9 mouse cellular contexts compared by ENCODE assay signal in the genomic region with DNA sequence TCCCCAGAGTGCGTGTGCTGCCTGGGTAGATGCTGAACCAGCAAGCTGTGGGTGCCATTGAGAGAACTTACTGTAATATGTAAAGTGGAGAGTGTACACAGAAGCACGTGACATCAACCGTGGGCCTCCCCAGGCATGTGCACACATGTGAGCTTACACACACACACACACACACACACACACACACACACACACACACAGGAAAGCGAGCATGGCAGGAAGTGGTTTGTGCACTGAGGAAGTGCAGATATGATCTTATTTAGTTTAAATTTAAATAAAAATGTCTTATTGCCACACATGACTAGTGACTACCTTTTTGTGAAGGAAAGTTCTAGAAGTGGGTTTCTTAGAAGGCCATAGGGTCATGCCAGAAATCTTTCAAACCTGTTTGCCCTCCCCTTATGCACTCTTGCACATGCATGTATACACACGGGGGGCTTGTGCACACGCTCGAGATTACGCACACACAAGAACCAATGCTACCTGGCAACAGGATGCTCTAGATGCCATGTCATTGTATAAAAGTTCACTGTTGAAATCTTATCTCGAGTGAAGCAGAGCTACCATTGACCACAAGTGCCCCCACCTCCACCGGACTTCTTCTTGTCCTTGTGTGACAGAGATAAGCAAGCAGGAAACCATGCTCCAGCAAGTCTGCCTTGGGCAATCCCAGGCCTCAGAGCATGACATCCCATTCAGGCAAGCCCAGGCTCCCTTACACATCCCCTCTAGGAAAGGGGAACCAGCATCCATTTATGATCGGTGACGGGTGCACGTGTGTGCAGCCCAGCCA. TPM values are rescaled to one million over a fixed set of nuclear protein-coding genes. Genes with fewer than 3 reads are reported as not detected.
DNase-seq lines count a peak whose midpoint lies in the region; ATAC-seq and TF ChIP-seq lines count a peak whose summit lies in the region.
"Had no signal": no experiment of that assay in that cellular context is flagged by ENCODE, and none has a peak within 500 bp of the region (broad histone marks: within the 10 kb centered on the region; RNA-seq: fewer than 3 reads in every experiment).

No protein-coding gene starts in this region.

- peak; percentile 67; the same call in 1 of the 2 replicates for TF ChIP-seq EP300 in heart, adult 2 months (IDR thresholded peaks at IDR 0.05; ENCODE audit: insufficient read depth, low read depth, low read length)

- 43% methylated on average over 13 of the region's 13 CpGs for WGBS in heart, adult 2 months

- H3K4me3 ChIP-seq in heart, adult 2 months = no peak overlapping the region

- no peak overlapping the region for H3K9ac ChIP-seq in heart, adult 2 months (ENCODE audit: low read depth, low read length)

- no peak for TF ChIP-seq POLR2A in heart, adult 2 months (IDR thresholded peaks at IDR 0.05; ENCODE audit: insufficient read depth, low read depth, low read length)

- peak in 1 of 2 experiments; percentile 34 for DNase-seq in heart, adult 2 months
- no peak for DNase-seq in heart, postnatal 14 days
- no peak for DNase-seq in cerebellum, adult 11-12 months
- no peak for DNase-seq in cerebellum, postnatal 36 days
- DNase-seq in retina, embryonic 14.5 days (ENCODE audit: low spot score) = no peak
- DNase-seq: embryo, embryonic 11 days had no signal

- intact Hi-C loops in heart, adult 2 months (cut with DNase I) = no loop called here
- intact Hi-C loops in heart, postnatal 14 days (cut with DNase I) = no loop called here

- TF ChIP-seq CTCF in heart, adult 2 months (IDR thresholded peaks at IDR 0.05) = no peak

- no peak overlapping the region; the same call in 1 of the 2 replicates for H3K27ac ChIP-seq in heart, adult 2 months

- H3K36me3 ChIP-seq in heart, adult 2 months (ENCODE audit: control insufficient read depth, insufficient read depth, low read length) = peaks cover 10% of the 10 kb centered on the region

- H3K27me3 ChIP-seq in heart, adult 2 months (ENCODE audit: control insufficient read depth, insufficient read depth, low read length) = no peaks in the 10 kb centered on the region

- no peaks in the 10 kb centered on the region; the same call in 1 of the 2 replicates for H3K79me2 ChIP-seq in heart, adult 2 months (replicated peaks; ENCODE audit: control insufficient read depth, insufficient read depth, low read length)

- peak; percentile 91 for ATAC-seq in CD4-positive, CD25-positive, alpha-beta regulatory T cell, adult 4 months
- ATAC-seq in inflammation-experienced regulatory T-cells, adult 6 months = peak; percentile 89
- ATAC-seq in monocyte, adult 5-6 weeks (replicated peaks; ENCODE audit: insufficient number of reproducible peaks, low FRiP score, low TSS enrichment, poor library complexity, severe bottlenecking) = peak; percentile 64

- H3K4me1 ChIP-seq in heart, adult 2 months (ENCODE audit: control insufficient read depth, insufficient read depth, low read length) = peaks cover 40% of the 10 kb centered on the region

RNA-seq across cellular contexts. Expression of a gene that starts 47.6 kb away (rescaled TPM):
- total RNA-seq in heart, adult 2 months (2021) = 10 to 100 TPM; 49.8 to 55.0 TPM
- polyA plus RNA-seq in heart, adult 2 months (2012; rRNA removed) = 36.2 and 38.7 TPM in 2 replicates
- 10 to 100 TPM; 47.9 to 55.6 TPM for total RNA-seq in heart, postnatal 14 days (2021)
- 1 to 10 TPM; 4.1 to 9.9 TPM for polyA plus RNA-seq in CD4-positive, CD25-positive, alpha-beta regulatory T cell, adult 4 months (2017; shearing (Covaris generic))
- 1 to 10 TPM; 2.0 to 6.4 (median 5.2) TPM for polyA plus RNA-seq in inflammation-experienced regulatory T-cells, adult 6 months (2017; shearing (Covaris generic))
- 5.8 to 24.0 TPM (median 11.9 TPM) in 3 replicates for total RNA-seq in monocyte, adult 5-6 weeks (2017)

RNA-seq across cellular contexts. Expression of a gene that starts 58.8 kb away (rescaled TPM):
- total RNA-seq in heart, adult 2 months (2021) = 100 to 1,000 TPM; 303 to 314 TPM
- 121 and 142 TPM in 2 replicates for polyA plus RNA-seq in heart, adult 2 months (2012; rRNA removed)
- total RNA-seq in heart, postnatal 14 days (2021) = 100 to 1,000 TPM; 226 to 277 TPM
- 100 to 1,000 TPM in 1 of 2 experiments, 10 to 100 TPM in 1; 79.7 to 103 TPM for polyA plus RNA-seq in CD4-positive, CD25-positive, alpha-beta regulatory T cell, adult 4 months (2017; shearing (Covaris generic))
- polyA plus RNA-seq in inflammation-experienced regulatory T-cells, adult 6 months (2017; shearing (Covaris generic)) = 100 to 1,000 TPM in 2 of 3 experiments, 10 to 100 TPM in 1; 75.3 to 134 (median 101) TPM
- total RNA-seq in monocyte, adult 5-6 weeks (2017) = 64.6 to 115 TPM (median 69.1 TPM) in 3 replicates
